Mouse (Mus musculus) neural tube, embryonic 15.5 days (tissue): Measurements from ENCODE around the gene Lhb. TPM values are rescaled to one million over a fixed set of nuclear protein-coding genes. Genes with fewer than 3 reads are reported as not detected.
"Not testable (repeated sequence)": the region's sequence is repeated elsewhere in the genome, so short reads cannot be mapped to it uniquely, and the experiment has no call there.

ENCODE experiments used
- ATAC-seq: fragments of 200-750 bp; cut with Nextera tagmentation; 2 replicates; pipeline ENCODE4 v1.8.0; 2017; ENCODE audit warnings: mild to moderate bottlenecking, moderate TSS enrichment, moderate library complexity; ENCODE audit not compliant: low FRiP score
- H3K27ac ChIP-seq: fragments of 300-500 bp; sonication (generic); replicated peaks from 2 replicates; pipeline ENCODE4 v1.5.1; 2015; ENCODE audit warnings: mild to moderate bottlenecking, inconsistent platforms
- H3K27me3 ChIP-seq: fragments of 300-500 bp; sonication (generic); replicated peaks from 2 replicates; pipeline ENCODE4 v1.6.1; 2015; ENCODE audit warnings: inconsistent platforms
- H3K36me3 ChIP-seq: fragments of 300-500 bp; sonication (generic); 2 replicates; pipeline ENCODE4 v1.6.1; 2015; ENCODE audit warnings: inconsistent platforms
- H3K4me1 ChIP-seq: fragments of 300-500 bp; sonication (generic); 2 replicates; pipeline ENCODE4 v1.6.1; 2015; ENCODE audit warnings: inconsistent platforms
- H3K4me2 ChIP-seq: fragments of 300-500 bp; sonication (generic); 2 replicates; pipeline ENCODE4 v1.6.1; 2015; ENCODE audit warnings: inconsistent platforms, mild to moderate bottlenecking, moderate library complexity
- H3K4me3 ChIP-seq: fragments of 300-500 bp; sonication (generic); replicated peaks from 2 replicates; pipeline ENCODE4 v1.5.1; 2015; ENCODE audit warnings: mild to moderate bottlenecking, inconsistent platforms
- H3K9ac ChIP-seq: fragments of 300-500 bp; sonication (generic); replicated peaks from 2 replicates; pipeline ENCODE4 v1.6.1; 2015; ENCODE audit warnings: mild to moderate bottlenecking, inconsistent platforms
- H3K9me3 ChIP-seq: fragments of 300-500 bp; sonication (generic); replicated peaks from 2 replicates; pipeline ENCODE4 v1.6.1; 2016; ENCODE audit warnings: inconsistent platforms
- WGBS: fragments of 180-500 bp; shearing (Covaris S2); methylation state at CpG from one replicate; pipeline ENCODE4 v1.1.7; 2015; ENCODE audit warnings: mixed read lengths; 5-methylcytosine and 5-hydroxymethylcytosine counted together
- polyA plus RNA-seq: library from polyadenylated mRNA; unstranded; fragments of >200 nt; fragmentation: Nextera tagmentation; extraction: Ambion mirVana; gene quantifications from 2 replicates; pipeline ENCODE4 v1.2.1, GENCODE M21; 2015

Lhb gene
- polyA plus RNA-seq, 1 experiment from 2014 or later, result 0.24 TPM

- under 1% methylated on average over 43 of the region's 43 CpGs for WGBS
- peak overlapping the region; percentile 67 for H3K9ac ChIP-seq
- peak overlapping the region; percentile 91 for H3K27ac ChIP-seq
- ATAC-seq, result peak; percentile 79
- no peaks in the 10 kb centered on the region for H3K27me3 ChIP-seq
- peak overlapping the region; percentile 82 for H3K4me2 ChIP-seq
- no peaks in the 10 kb centered on the region for H3K9me3 ChIP-seq
- H3K36me3 ChIP-seq, result peaks cover 55% of the 10 kb centered on the region
- H3K4me1 ChIP-seq, result peaks cover 43% of the 10 kb centered on the region
- H3K4me3 ChIP-seq, result peak overlapping the region; percentile 57
These were observed 38.3 kb downstream of the Lhb start for GRCm38 (mm10) chr7:45458748-45459563.

- H3K4me2 ChIP-seq, result peak within 1 kb of the TSS; percentile 82
- not testable (repeated sequence) for H3K9me3 ChIP-seq, H3K27me3 ChIP-seq
- peaks cover 49% of the 10 kb centered on the region for H3K4me1 ChIP-seq
- peaks cover 51% of the 10 kb centered on the region for H3K36me3 ChIP-seq
- ATAC-seq, result peak; percentile 95
- peak within 1 kb of the TSS; percentile 91 for H3K27ac ChIP-seq
- under 1% methylated on average over 32 of the region's 37 CpGs for WGBS
- H3K4me3 ChIP-seq, result peak within 1 kb of the TSS; percentile 57
- peak within 1 kb of the TSS; percentile 67 for H3K9ac ChIP-seq
These were observed 39.0 kb downstream of the Lhb start, which contains the start of gene Ftl1 for GRCm38 (mm10) chr7:45459564-45460140. TSS of gene Ftl1 (minus strand) at chr7:45459884.

- WGBS, result 74% methylated on average over 7 of the region's 7 CpGs
- H3K4me1 ChIP-seq, result peaks cover 57% of the 10 kb centered on the region
- peak; percentile 0; the same call in 1 of the 2 replicates for ATAC-seq
These were observed 39.8 kb downstream of the Lhb start for GRCm38 (mm10) chr7:45460377-45460776.

GRCm38 (mm10) chr7:45460860-45461314 is 40.3 kb downstream of the Lhb start:
- WGBS, result 20% methylated on average over 13 of the region's 13 CpGs
- Histone ChIP-seq H3K27ac (peak overlapping the region; percentile 87), H3K4me2 (peak overlapping the region; percentile 59), H3K9ac (no peak overlapping the region; the same call in 1 of the 2 replicates), H3K9me3 (no peaks in the 10 kb centered on the region), H3K27me3 (no peaks in the 10 kb centered on the region), H3K4me3 (no peak overlapping the region; the same call in 1 of the 2 replicates), H3K4me1 (peaks cover 62% of the 10 kb centered on the region), H3K36me3 (peaks cover 46% of the 10 kb centered on the region)
- ATAC-seq, result no peak

More at GRCm38 (mm10) chr7:45460377-45460776, 39.8 kb downstream of the Lhb start:
- Histone ChIP-seq H3K4me3 (peak overlapping the region; percentile 57), H3K36me3 (peaks cover 51% of the 10 kb centered on the region), H3K27ac (peak overlapping the region; percentile 87), H3K4me2 (peak overlapping the region; percentile 59), H3K9ac (peak overlapping the region; percentile 27), H3K27me3 (no peaks in the 10 kb centered on the region), H3K9me3 (no peaks in the 10 kb centered on the region)

- 33% methylated on average over 5 of the region's 5 CpGs for WGBS
These were observed 40.7 kb downstream of the Lhb start for GRCm38 (mm10) chr7:45461326-45461725.

GRCm38 (mm10) chr7:45461781-45462180 is 41.2 kb downstream of the Lhb start:
- 75% methylated on average over 4 of the region's 4 CpGs for WGBS
- Histone ChIP-seq H3K9me3 (no peaks in the 10 kb centered on the region), H3K36me3 (peaks cover 44% of the 10 kb centered on the region), H3K27ac (no peak overlapping the region; the same call in 1 of the 2 replicates), H3K4me3 (no peak overlapping the region), H3K27me3 (no peaks in the 10 kb centered on the region), H3K4me2 (no peak overlapping the region), H3K9ac (no peak overlapping the region), H3K4me1 (peaks cover 62% of the 10 kb centered on the region)
- no peak for ATAC-seq

More at GRCm38 (mm10) chr7:45461326-45461725, 40.7 kb downstream of the Lhb start:
- Histone ChIP-seq H3K27me3 (no peaks in the 10 kb centered on the region), H3K9ac (no peak overlapping the region), H3K4me3 (no peak overlapping the region), H3K4me2 (peak overlapping the region; percentile 59; the same call in 1 of the 2 replicates), H3K36me3 (peaks cover 44% of the 10 kb centered on the region), H3K4me1 (peaks cover 66% of the 10 kb centered on the region), H3K27ac (peak overlapping the region; percentile 87), H3K9me3 (no peaks in the 10 kb centered on the region)
- ATAC-seq, result no peak

GRCm38 (mm10) chr7:45462325-45462724 is 41.7 kb downstream of the Lhb start:
- Histone ChIP-seq H3K9me3 (no peaks in the 10 kb centered on the region), H3K27ac (no peak overlapping the region), H3K4me2 (no peak overlapping the region), H3K4me3 (no peak overlapping the region), H3K36me3 (peaks cover 38% of the 10 kb centered on the region), H3K9ac (no peak overlapping the region), H3K27me3 (no peaks in the 10 kb centered on the region), H3K4me1 (peaks cover 62% of the 10 kb centered on the region)
- ATAC-seq, result no peak
- 89% methylated on average over 4 of the region's 4 CpGs for WGBS

- 88% methylated on average over 4 of the region's 4 CpGs for WGBS
- not testable (repeated sequence) for ATAC-seq, H3K27me3 ChIP-seq, H3K27ac ChIP-seq, H3K4me3 ChIP-seq, H3K9me3 ChIP-seq, H3K9ac ChIP-seq, H3K4me2 ChIP-seq
- Histone ChIP-seq H3K36me3 (peaks cover 34% of the 10 kb centered on the region), H3K4me1 (peaks cover 59% of the 10 kb centered on the region)
These were observed 42.2 kb downstream of the Lhb start for GRCm38 (mm10) chr7:45462868-45463267.

- 95% methylated on average over 7 of the region's 7 CpGs for WGBS
- H3K4me1 ChIP-seq, result peaks cover 54% of the 10 kb centered on the region
- no peak for ATAC-seq
These were observed 43.6 kb downstream of the Lhb start for GRCm38 (mm10) chr7:45463987-45464778.

GRCm38 (mm10) chr7:45465112-45465511 is 44.5 kb downstream of the Lhb start:
- H3K9me3 ChIP-seq, result no peaks in the 10 kb centered on the region
- no peak overlapping the region for H3K27ac ChIP-seq
- no peak for ATAC-seq
- WGBS, result 97% methylated on average over 12 of the region's 12 CpGs
- no peaks in the 10 kb centered on the region for H3K27me3 ChIP-seq
- H3K4me1 ChIP-seq, result peaks cover 53% of the 10 kb centered on the region
- peak overlapping the region; percentile 79; the same call in 1 of the 2 replicates for H3K4me3 ChIP-seq
- no peak overlapping the region for H3K9ac ChIP-seq
- H3K36me3 ChIP-seq, result peaks cover 30% of the 10 kb centered on the region
- peak overlapping the region; percentile 96 for H3K4me2 ChIP-seq

More at GRCm38 (mm10) chr7:45463987-45464778, 43.6 kb downstream of the Lhb start:
- no peak overlapping the region for H3K9ac ChIP-seq
- H3K27ac ChIP-seq, result no peak overlapping the region
- no peak overlapping the region for H3K4me2 ChIP-seq
- no peaks in the 10 kb centered on the region for H3K27me3 ChIP-seq
- H3K36me3 ChIP-seq, result peaks cover 30% of the 10 kb centered on the region
- no peaks in the 10 kb centered on the region for H3K9me3 ChIP-seq
- H3K4me3 ChIP-seq, result no peak overlapping the region

- no peaks in the 10 kb centered on the region for H3K27me3 ChIP-seq
- ATAC-seq, result no peak
- peaks cover 30% of the 10 kb centered on the region for H3K36me3 ChIP-seq
- peaks cover 48% of the 10 kb centered on the region for H3K4me1 ChIP-seq
- peak overlapping the region; percentile 89 for H3K9ac ChIP-seq
- peak overlapping the region; percentile 96 for H3K4me2 ChIP-seq
- no peaks in the 10 kb centered on the region for H3K9me3 ChIP-seq
- H3K27ac ChIP-seq, result no peak overlapping the region
- H3K4me3 ChIP-seq, result peak overlapping the region; percentile 79
- 81% methylated on average over 9 of the region's 9 CpGs for WGBS
These were observed 44.9 kb downstream of the Lhb start for GRCm38 (mm10) chr7:45465549-45465948.
